Mouse (Mus musculus): ENCODE results near the gene Dvl1. TPM values are rescaled to one million over a fixed set of nuclear protein-coding genes. Genes with fewer than 3 reads are reported as not detected.

The Dvl1 gene
- polyA plus RNA-seq, 1 experiment, result 38.5 TPM

- H3K4me1 ChIP-seq (ENCODE audit: control insufficient read depth, insufficient read depth, low read length), result peaks cover 6% of the 10 kb centered on the region; the same call in 1 of the 2 replicates
- no peak for TF ChIP-seq POLR2A (IDR thresholded peaks at IDR 0.05; ENCODE audit: low read depth, low read length)
- TF ChIP-seq CTCF (IDR thresholded peaks at IDR 0.05; ENCODE audit: borderline replicate concordance, insufficient read depth, low read length), result no peak
- H3K4me3 ChIP-seq (ENCODE audit: insufficient read depth, low read length), result no peak overlapping the region
- no peak overlapping the region for H3K27ac ChIP-seq (ENCODE audit: insufficient read depth, low read length)
Observed at GRCm38 (mm10) chr4:155849391-155849790, 2.2 kb downstream of the Dvl1 start.

DNA sequence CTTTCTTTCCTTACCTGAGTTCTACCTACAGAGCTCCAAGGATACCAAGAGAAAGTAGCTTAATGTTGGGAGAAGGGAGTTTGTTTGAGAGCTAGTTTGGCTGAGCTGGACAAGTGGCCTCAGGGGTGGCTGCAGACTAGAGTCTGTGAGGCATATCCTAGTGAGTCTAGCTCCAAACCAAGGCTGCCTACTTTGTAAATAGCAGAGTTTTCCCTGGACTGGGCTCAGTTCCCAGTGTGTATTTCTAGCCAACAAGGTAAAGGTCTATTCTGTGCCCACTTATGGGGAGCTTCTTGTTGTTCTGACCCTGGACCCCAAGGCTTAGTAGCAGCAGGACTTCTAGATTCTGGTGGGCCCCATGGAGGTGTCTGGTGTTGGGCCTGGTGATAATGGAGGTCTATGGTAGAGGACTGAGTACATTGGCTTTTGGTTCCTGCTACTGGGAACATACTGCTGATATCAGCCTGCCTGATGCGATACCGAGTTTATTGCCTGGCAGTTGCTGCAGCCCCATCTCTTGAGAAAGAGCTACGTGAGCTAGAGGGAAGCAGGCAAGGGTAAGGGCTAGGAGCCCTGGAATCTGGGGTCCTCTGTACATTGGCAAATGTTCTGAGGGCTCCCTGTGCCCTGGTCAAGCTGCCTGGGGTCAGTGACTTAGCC is 2.7 kb downstream of the Dvl1 start:
- no peak overlapping the region for H3K4me3 ChIP-seq (ENCODE audit: insufficient read depth, low read length)
- TF ChIP-seq POLR2A (IDR thresholded peaks at IDR 0.05; ENCODE audit: low read depth, low read length) (no peak), CTCF (IDR thresholded peaks at IDR 0.05; ENCODE audit: borderline replicate concordance, insufficient read depth, low read length) (no peak)
- no peak overlapping the region for H3K27ac ChIP-seq (ENCODE audit: insufficient read depth, low read length)
- H3K4me1 ChIP-seq (ENCODE audit: control insufficient read depth, insufficient read depth, low read length), result peaks cover 6% of the 10 kb centered on the region; the same call in 1 of the 2 replicates

DNA sequence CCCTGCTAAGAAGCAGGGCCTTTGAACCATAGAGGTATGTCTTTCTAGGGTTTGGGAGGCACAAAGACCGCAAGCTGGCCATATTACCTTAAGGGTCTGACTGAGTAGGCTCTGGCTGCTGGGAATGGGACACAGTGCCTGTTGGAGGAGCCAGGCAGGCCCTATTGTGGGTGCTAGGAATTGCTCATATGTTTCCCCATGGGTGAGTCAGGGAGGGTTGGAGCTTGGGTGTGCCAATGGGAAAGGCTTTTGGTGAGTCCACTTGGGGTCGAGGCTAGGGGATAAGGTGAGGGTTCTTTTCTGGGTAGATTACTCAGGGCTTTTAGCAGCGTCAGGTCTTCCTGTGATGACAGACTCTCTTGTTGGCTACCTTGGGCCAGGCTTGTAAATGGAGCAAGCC is 4.2 kb downstream of the Dvl1 start:
- TF ChIP-seq POLR2A (IDR thresholded peaks at IDR 0.05; ENCODE audit: low read depth, low read length) (no peak), CTCF (IDR thresholded peaks at IDR 0.05; ENCODE audit: borderline replicate concordance, insufficient read depth, low read length) (no peak)
- no peak overlapping the region for H3K4me3 ChIP-seq (ENCODE audit: insufficient read depth, low read length)
- H3K27ac ChIP-seq (ENCODE audit: insufficient read depth, low read length), result no peak overlapping the region
- peaks cover 6% of the 10 kb centered on the region; the same call in 1 of the 2 replicates for H3K4me1 ChIP-seq (ENCODE audit: control insufficient read depth, insufficient read depth, low read length)

DNA sequence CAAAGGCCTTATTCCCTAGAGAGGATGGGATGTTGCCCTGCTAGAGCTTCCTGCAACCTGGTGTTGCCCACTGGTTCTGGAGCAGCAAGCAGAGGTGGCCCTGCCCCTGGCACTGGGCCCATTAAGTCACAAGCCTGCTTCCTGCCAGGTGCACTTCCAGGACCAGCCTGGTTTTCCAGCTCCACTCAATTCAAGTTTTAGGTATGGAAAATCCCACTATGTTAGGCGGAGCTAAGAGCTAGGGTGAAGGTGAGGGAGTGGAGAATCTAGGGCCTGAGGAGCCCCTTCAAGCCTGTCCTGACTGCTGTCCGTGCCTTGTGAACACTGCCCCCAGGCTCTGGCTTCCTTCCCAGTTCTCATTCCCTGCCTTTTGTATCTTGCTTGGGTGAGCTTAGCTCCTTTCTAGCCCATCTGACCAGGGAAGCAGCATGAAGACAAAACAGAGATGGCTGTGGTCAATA is 4.8 kb downstream of the Dvl1 start:
- Histone ChIP-seq H3K4me3 (ENCODE audit: insufficient read depth, low read length) (no peak overlapping the region), H3K4me1 (ENCODE audit: control insufficient read depth, insufficient read depth, low read length) (peaks cover 6% of the 10 kb centered on the region; the same call in 1 of the 2 replicates), H3K27ac (ENCODE audit: insufficient read depth, low read length) (no peak overlapping the region)
- TF ChIP-seq POLR2A (IDR thresholded peaks at IDR 0.05; ENCODE audit: low read depth, low read length) (no peak), CTCF (IDR thresholded peaks at IDR 0.05; ENCODE audit: borderline replicate concordance, insufficient read depth, low read length) (no peak)

GRCm38 (mm10) chr4:155853421-155853820 is 6.2 kb downstream of the Dvl1 start:
- H3K4me3 ChIP-seq (ENCODE audit: insufficient read depth, low read length), result no peak overlapping the region
- peaks cover 6% of the 10 kb centered on the region; the same call in 1 of the 2 replicates for H3K4me1 ChIP-seq (ENCODE audit: control insufficient read depth, insufficient read depth, low read length)
- TF ChIP-seq CTCF (IDR thresholded peaks at IDR 0.05; ENCODE audit: borderline replicate concordance, insufficient read depth, low read length) (no peak), POLR2A (IDR thresholded peaks at IDR 0.05; ENCODE audit: low read depth, low read length) (no peak)
- no peak overlapping the region for H3K27ac ChIP-seq (ENCODE audit: insufficient read depth, low read length)

DNA sequence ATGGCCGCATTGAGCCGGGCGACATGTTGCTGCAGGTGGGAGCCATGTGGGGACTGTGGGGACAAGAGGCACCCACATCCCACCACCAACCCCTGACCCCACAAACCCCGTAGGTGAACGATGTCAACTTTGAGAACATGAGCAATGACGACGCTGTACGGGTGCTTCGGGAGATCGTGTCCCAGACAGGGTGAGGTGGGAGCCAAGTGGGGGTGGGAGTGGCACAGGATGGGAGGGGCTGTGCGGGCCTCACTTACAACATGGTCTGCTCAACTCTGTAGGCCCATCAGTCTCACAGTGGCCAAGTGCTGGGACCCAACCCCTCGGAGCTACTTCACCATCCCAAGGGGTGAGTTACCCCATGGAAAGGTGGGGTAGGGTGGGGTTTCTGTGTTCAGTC is 7.8 kb downstream of the Dvl1 start:
- no peaks in the 10 kb centered on the region; the same call in 1 of the 2 replicates for H3K4me1 ChIP-seq (ENCODE audit: control insufficient read depth, insufficient read depth, low read length)
- TF ChIP-seq POLR2A (IDR thresholded peaks at IDR 0.05; ENCODE audit: low read depth, low read length), result no peak
- TF ChIP-seq CTCF (IDR thresholded peaks at IDR 0.05; ENCODE audit: borderline replicate concordance, insufficient read depth, low read length), result no peak
- H3K27ac ChIP-seq (ENCODE audit: insufficient read depth, low read length), result no peak overlapping the region
- H3K4me3 ChIP-seq (ENCODE audit: insufficient read depth, low read length), result no peak overlapping the region

GRCm38 (mm10) chr4:155856071-155856470 is 8.9 kb downstream of the Dvl1 start:
- H3K4me3 ChIP-seq (ENCODE audit: insufficient read depth, low read length), result no peak overlapping the region

GRCm38 (mm10) chr4:155856881-155857280 is 9.7 kb downstream of the Dvl1 start:
- Histone ChIP-seq H3K4me3 (ENCODE audit: insufficient read depth, low read length) (no peak overlapping the region), H3K27ac (ENCODE audit: insufficient read depth, low read length) (no peak overlapping the region), H3K4me1 (ENCODE audit: control insufficient read depth, insufficient read depth, low read length) (no peaks in the 10 kb centered on the region; the same call in 1 of the 2 replicates)
- TF ChIP-seq POLR2A (IDR thresholded peaks at IDR 0.05; ENCODE audit: low read depth, low read length) (no peak), CTCF (IDR thresholded peaks at IDR 0.05; ENCODE audit: borderline replicate concordance, insufficient read depth, low read length) (no peak)

More at GRCm38 (mm10) chr4:155856071-155856470, 8.9 kb downstream of the Dvl1 start:
- TF ChIP-seq CTCF (IDR thresholded peaks at IDR 0.05; ENCODE audit: borderline replicate concordance, insufficient read depth, low read length), result no peak
- TF ChIP-seq POLR2A (IDR thresholded peaks at IDR 0.05; ENCODE audit: low read depth, low read length), result no peak
- H3K4me1 ChIP-seq (ENCODE audit: control insufficient read depth, insufficient read depth, low read length), result no peaks in the 10 kb centered on the region; the same call in 1 of the 2 replicates
- H3K27ac ChIP-seq (ENCODE audit: insufficient read depth, low read length), result no peak overlapping the region

- H3K4me1 ChIP-seq (ENCODE audit: control insufficient read depth, insufficient read depth, low read length), result no peaks in the 10 kb centered on the region
- TF ChIP-seq POLR2A (IDR thresholded peaks at IDR 0.05; ENCODE audit: low read depth, low read length) (no peak), CTCF (IDR thresholded peaks at IDR 0.05; ENCODE audit: borderline replicate concordance, insufficient read depth, low read length) (no peak)
- no peak overlapping the region for H3K4me3 ChIP-seq (ENCODE audit: insufficient read depth, low read length)
- H3K27ac ChIP-seq (ENCODE audit: insufficient read depth, low read length), result no peak overlapping the region
Observed at GRCm38 (mm10) chr4:155859318-155859717, 12.1 kb downstream of the Dvl1 start.

- no peak for TF ChIP-seq POLR2A (IDR thresholded peaks at IDR 0.05; ENCODE audit: low read depth, low read length)
- no peak for TF ChIP-seq CTCF (IDR thresholded peaks at IDR 0.05; ENCODE audit: borderline replicate concordance, insufficient read depth, low read length)
- Histone ChIP-seq H3K4me3 (ENCODE audit: insufficient read depth, low read length) (no peak overlapping the region), H3K27ac (ENCODE audit: insufficient read depth, low read length) (no peak overlapping the region), H3K4me1 (ENCODE audit: control insufficient read depth, insufficient read depth, low read length) (no peaks in the 10 kb centered on the region)
Observed at GRCm38 (mm10) chr4:155861787-155862186, 14.6 kb downstream of the Dvl1 start.
